Mouse (Mus musculus) G1E (cell line): ENCODE results near the gene Zeb2.

Source experiments
- CTCF ChIP-seq: IDR thresholded peaks from 2 replicates; pipeline ENCODE4 v1.5.1; 2012; ENCODE audit warnings: low read depth, low read length, inconsistent platforms, mixed read lengths
- GATA1 ChIP-seq: IDR thresholded peaks from 2 replicates; pipeline ENCODE4 v1.6.1; 2012; ENCODE audit warnings: borderline replicate concordance, low read length, inconsistent platforms, mixed read lengths
- GATA2 ChIP-seq: IDR thresholded peaks from 2 replicates; pipeline ENCODE4 v1.6.1; 2012; ENCODE audit warnings: low read depth, low read length, inconsistent platforms, borderline replicate concordance
- POLR2AphosphoS5 ChIP-seq: IDR thresholded peaks from 2 replicates; pipeline ENCODE4 v1.6.1; 2012; ENCODE audit warnings: low read depth, low read length, inconsistent platforms; ENCODE audit not compliant: insufficient replicate concordance
- TAL1 ChIP-seq: conservative IDR thresholded peaks from 2 replicates; pipeline ENCODE4 v1.6.1; 2012; ENCODE audit warnings: low read depth, low read length, inconsistent platforms, mixed read lengths

DNA sequence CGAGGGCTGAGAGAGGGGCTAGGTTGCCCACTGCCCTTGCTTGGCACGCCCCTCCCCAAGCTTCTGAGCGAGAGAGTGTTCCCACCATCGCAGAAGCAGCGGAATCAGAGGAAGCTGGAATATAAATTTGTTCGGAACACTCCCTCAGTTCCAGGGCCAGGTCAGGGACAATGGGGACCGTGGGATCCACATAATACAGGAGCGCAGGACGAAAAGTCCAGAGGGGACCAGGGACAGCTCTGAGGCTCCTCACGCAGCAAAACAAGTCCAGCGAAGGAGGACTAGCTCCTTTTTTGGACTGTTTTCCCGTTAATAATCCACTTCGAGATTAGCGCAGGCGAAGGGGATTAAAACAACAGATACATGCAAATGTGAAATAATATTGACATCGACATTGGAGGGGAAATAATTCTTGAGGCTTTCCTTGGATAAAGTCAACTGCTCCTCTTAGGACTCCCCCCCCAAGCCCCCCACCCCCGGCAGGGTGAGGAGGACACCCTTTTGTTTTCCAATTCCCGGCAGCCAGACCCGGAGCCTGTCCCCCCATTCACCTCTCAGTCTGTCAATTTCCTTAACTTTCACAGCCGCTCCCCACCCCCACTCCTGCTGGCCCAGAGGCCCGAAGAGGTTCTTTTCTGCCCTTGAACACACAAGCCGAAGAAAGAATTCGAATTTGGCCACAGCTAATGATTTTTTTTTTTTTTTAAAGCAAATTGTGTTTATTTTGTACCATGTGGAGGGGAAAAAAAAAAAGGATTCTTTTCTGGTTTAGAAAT is 1.3 kb downstream of the Zeb2 start:
- TF ChIP-seq GATA2 (no peak), CTCF (no peak), GATA1 (no peak), TAL1 (no peak), POLR2AphosphoS5 (no peak)
